Mouse (Mus musculus): Measurements from ENCODE around the gene Gm28576.
"Not testable (repeated sequence)": the region's sequence is repeated elsewhere in the genome, so short reads cannot be mapped to it uniquely, and the experiment has no call there.

Gm28576 gene

DNA sequence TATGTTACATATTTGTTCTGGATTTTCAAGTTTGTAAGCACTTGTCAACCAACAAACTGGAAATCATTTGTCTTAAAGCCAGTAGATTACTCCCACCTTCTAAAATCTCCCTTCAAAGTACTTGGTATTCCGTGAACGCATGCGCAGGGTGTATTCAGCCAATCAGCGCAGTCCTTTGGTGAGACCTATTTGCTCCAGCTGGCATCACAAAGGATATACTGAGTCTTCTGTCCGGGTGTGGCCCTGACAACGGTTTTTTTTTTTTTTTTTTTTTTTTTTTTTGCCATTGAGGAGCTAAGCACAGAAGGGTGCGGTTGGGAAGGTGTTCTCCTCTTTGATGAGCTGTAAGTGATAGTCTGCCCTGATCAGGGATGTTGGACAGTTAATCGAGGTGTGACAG is at the start of gene Gm28576:
TSS of gene Gm28576 (plus strand) at position 301 of the 400 bp plus-strand sequence.
- not testable (repeated sequence) for DNase-seq (ENCODE audit: low spot score in 2 of 2)

All from frontal cortex, postnatal 25 days (tissue).